Mouse (Mus musculus): ENCODE data around the gene Ctsl. TPM values are rescaled to one million over a fixed set of nuclear protein-coding genes. Genes with fewer than 3 reads are reported as not detected.

Ctsl gene
- total RNA-seq (2023) = 10 to 100 TPM; 71.8 to 79.9 TPM

GRCm38 (mm10) chr13:64370173-64370940 is at the start of gene Ctsl:
TSS of gene Ctsl (minus strand) at chr13:64370890.

DNA sequence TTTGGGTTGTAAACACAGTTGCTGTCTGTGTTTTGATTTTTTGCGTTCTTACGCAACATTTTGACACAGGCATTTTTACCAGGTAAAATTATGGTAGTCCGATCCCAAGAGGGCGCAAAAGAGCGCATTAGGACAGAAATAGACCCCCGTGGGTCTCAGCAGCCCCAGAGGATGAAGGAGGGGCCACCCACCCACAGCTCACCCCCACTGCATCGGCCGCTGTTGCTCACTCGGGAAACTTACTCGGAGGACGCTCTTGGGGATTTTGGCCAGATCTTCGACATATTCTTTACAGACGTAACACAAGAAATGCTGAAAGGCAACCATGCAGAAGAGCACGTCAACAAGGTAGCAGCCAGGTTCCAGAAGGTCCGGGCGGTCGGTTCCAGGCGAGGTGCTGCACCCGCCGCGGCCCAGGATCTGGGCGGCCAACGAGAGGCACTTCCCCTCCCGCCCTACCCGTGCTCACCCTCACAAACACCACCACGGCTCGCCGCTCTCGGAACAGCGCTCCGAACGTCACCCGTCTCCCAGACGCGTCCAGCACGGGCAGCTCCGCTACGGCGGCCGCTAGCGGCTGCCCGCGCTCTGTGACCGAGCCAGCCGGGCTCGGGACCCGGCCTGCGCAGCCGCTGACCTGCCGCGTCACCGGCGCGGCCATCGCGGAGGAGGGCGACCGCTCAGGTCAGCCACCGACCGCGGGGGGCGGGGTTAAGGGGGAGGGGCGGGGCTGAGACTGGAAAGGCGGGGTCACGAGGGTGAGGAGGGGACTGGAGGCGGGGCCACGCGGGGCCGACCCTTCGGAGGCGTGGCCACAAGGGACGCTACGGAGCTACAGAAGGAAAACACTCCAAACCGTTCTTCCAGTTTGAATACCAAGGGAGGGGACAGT is 58.4 kb downstream of the Ctsl start, which contains the start of gene Aaed1:
TSS of gene Aaed1 (minus strand) at position 687 of the 892 bp plus-strand sequence.

Other genes starting within 250 kb of the Ctsl start
- 10 to 100 TPM; 23.9 to 24.0 TPM for gene Slc35d2, start 241.5 kb downstream of the Ctsl start, total RNA-seq (2023)
- gene Zfp367, start 217.7 kb downstream of the Ctsl start, total RNA-seq (2023) = 10 to 100 TPM; 39.4 to 40.9 TPM
- gene Habp4, start 209.1 kb downstream of the Ctsl start, total RNA-seq (2023) = 1 to 10 TPM; 2.9 to 3.8 TPM
- 1 to 10 TPM; 2.8 to 4.5 TPM for gene Cdc14b, start 95.6 kb downstream of the Ctsl start, total RNA-seq (2023)
- gene Aaed1, start 58.2 kb downstream of the Ctsl start, total RNA-seq (2023) = 10 to 100 TPM; 29.6 to 29.8 TPM
- 1 to 10 TPM; 1.9 to 5.9 TPM for gene Cdk20, start 61.4 kb upstream of the Ctsl start, total RNA-seq (2023)
- gene Fam240b, start 126.9 kb upstream of the Ctsl start, total RNA-seq (2023) = not detected

Measured in neutrophil, adult 59 days (primary cell).